Mouse (Mus musculus) E14TG2a.4 (cell line): ENCODE data around the gene Pcgf6.

Source experiments
- CTCF ChIP-seq: conservative IDR thresholded peaks from 2 replicates; pipeline ENCODE4 v1.5.1; 2014; ENCODE audit warnings: low read length
- NANOG ChIP-seq: IDR thresholded peaks from 2 replicates; pipeline ENCODE4 v1.6.1; 2014; ENCODE audit warnings: borderline replicate concordance, low read length, mixed read lengths
- POU5F1 ChIP-seq: IDR thresholded peaks from 2 replicates; pipeline ENCODE4 v1.6.1; 2014; ENCODE audit warnings: low read length, borderline replicate concordance

DNA sequence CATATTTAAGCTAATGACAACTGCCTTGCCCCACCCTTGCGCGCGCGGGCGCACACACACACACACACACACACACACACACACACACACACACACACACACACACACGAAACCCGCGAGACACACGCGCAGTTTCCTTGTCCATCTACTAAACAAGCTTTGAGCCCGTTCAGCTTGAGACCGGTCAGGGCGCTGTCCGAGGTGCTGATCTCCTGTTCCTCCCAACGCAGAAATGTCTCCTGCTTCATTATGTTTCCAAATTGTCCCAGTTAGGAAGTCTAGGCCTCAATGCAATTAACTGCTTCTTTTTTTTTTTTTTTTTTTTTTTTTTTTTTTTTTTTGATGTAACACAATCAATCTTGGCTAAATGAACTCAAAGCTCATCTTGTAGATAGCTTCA lies 34.2 kb downstream of the Pcgf6 start:
- no peak for TF ChIP-seq CTCF
- TF ChIP-seq NANOG = no peak
- TF ChIP-seq POU5F1 = no peak
